Mouse (Mus musculus): ENCODE data around the gene 9530068E07Rik.

DNA sequence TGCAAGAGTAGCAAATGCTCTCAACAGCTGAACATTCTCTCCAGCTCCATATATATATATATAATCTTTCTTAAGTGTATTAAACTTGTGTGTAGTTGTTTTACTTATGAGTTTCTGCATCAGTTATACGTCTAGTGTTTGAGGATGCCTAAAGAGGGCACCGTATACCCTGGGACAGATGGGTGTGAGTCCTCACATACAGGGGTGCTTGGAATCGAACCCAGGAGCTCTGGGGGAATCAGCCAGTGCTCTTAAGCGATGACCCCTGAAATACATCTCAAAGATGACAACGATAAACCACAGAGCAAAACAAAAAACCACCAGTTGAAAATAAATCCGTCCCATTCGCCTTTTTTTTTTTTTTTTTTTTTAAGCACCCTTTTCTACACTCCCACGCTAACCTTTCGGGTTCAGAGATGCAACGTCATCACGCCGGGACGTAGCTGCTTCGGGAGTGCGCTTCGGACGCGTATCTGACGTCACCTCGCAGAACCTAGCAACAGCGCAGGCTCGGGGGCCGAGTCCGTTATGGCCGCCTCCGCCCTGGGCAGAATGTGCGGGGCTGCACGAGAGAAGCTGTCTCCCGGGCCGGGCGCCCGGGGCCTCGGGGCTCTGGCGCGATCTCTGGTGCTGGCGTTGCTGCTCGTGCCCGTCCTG, at the start of gene 9530068E07Rik:
- TF ChIP-seq SMC3 (IDR thresholded peaks at IDR 0.05; ENCODE audit: low read depth, low read length) = no peak
- peak; percentile 98 for TF ChIP-seq ZNF384 (IDR thresholded peaks at IDR 0.05; ENCODE audit: low read depth, low read length)
- TF ChIP-seq MYC (IDR thresholded peaks at IDR 0.05; ENCODE audit: low read depth, low read length) = peak; percentile 69; the same call in 1 of the 2 replicates
